23 mouse cellular contexts compared by ENCODE assay signal in the genomic region with DNA sequence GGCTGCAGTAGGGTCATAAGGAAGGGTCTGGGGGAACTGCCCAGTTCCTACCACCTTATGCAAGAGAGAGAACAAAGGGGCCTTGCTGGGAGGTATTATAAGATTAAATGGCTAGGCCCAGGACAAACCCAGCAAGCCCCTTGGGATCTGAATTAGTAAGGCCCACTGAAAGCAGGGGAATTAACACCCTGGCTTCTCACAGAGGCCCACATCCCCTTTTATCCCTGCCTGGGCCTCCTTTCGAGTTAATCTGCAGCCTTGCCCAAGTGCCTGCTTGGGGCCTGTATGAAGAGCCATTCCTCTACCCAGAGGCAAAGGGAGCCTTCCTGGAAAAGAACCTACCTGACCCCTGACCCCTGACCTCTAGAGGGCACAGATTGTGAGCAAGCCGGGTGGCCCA.
DNase-seq lines count a peak whose midpoint lies in the region; ATAC-seq and TF ChIP-seq lines count a peak whose summit lies in the region.
"Had no signal": no experiment of that assay in that cellular context is flagged by ENCODE, and none has a peak within 500 bp of the region (broad histone marks: within the 10 kb centered on the region; RNA-seq: fewer than 3 reads in every experiment).

No protein-coding gene starts in this region.

- no peaks in the 10 kb centered on the region for H3K36me3 ChIP-seq in forebrain, embryonic 11.5 days (ENCODE audit: control insufficient read depth, insufficient read depth, low read length)
- no peaks in the 10 kb centered on the region for H3K36me3 ChIP-seq in forebrain, embryonic 16.5 days (ENCODE audit: control insufficient read depth, insufficient read depth)
- no peaks in the 10 kb centered on the region for H3K36me3 ChIP-seq in midbrain, embryonic 10.5 days
- H3K36me3 ChIP-seq in midbrain, embryonic 16.5 days (ENCODE audit: control insufficient read depth, insufficient read depth, low read length), result no peaks in the 10 kb centered on the region
- no peaks in the 10 kb centered on the region for H3K36me3 ChIP-seq in limb, embryonic 13.5 days
- H3K36me3 ChIP-seq: G1E; lung, embryonic 15.5 days had no signal

- no peak overlapping the region for H3K4me3 ChIP-seq in forebrain, embryonic 11.5 days (ENCODE audit: low read depth, low read length)
- H3K4me3 ChIP-seq in forebrain, embryonic 16.5 days (replicated peaks; ENCODE audit: low read length), result no peak overlapping the region
- H3K4me3 ChIP-seq in midbrain, embryonic 10.5 days, result 0 out of 2 replicates have a peak overlapping the region, but pooled peaks have one; percentile 17
- no peak overlapping the region for H3K4me3 ChIP-seq in midbrain, embryonic 16.5 days (ENCODE audit: low read depth, low read length)
- no peak overlapping the region for H3K4me3 ChIP-seq in limb, embryonic 13.5 days
- no peak overlapping the region for H3K4me3 ChIP-seq in cerebellum, adult 2 months (replicated peaks; ENCODE audit: insufficient read depth, low read depth, low read length)
- H3K4me3 ChIP-seq: erythroblast, embryonic 14.5 days; left cerebral cortex, adult 2 months; lung, embryonic 15.5 days had no signal

- no peak overlapping the region; the same call in 1 of the 2 replicates for H3K4me2 ChIP-seq in forebrain, embryonic 11.5 days (ENCODE audit: low read depth, low read length, severe bottlenecking)
- H3K4me2 ChIP-seq in forebrain, embryonic 16.5 days (ENCODE audit: low read length), result no peak overlapping the region
- no peak overlapping the region for H3K4me2 ChIP-seq in midbrain, embryonic 16.5 days (ENCODE audit: low read length)
- H3K4me2 ChIP-seq in limb, embryonic 13.5 days (replicated peaks), result no peak overlapping the region
- H3K4me2 ChIP-seq: lung, embryonic 15.5 days had no signal

- DNase-seq in forebrain, embryonic 11.5 days (ENCODE audit: low spot score), result peak; percentile 56
- peak; percentile 54 for DNase-seq in midbrain, embryonic 10.5 days (ENCODE audit: low spot score)
- no peak for DNase-seq in cerebellum, adult 2 months
- DNase-seq in layer of hippocampus, adult 8-10 months (ENCODE audit: low spot score in 2 of 2), result no peak
- DNase-seq: adrenal gland, postnatal 14 days; cerebellum, adult 11-12 months; cerebellum, postnatal 25 days; forebrain, postnatal 0 days; kidney, adult 18-20 months; kidney, postnatal 14 days; layer of hippocampus, adult 9-11 months; lung, postnatal 4 days; right cerebral cortex, adult 18-20 months; thymus, postnatal 36 days had no signal

- ATAC-seq in forebrain, embryonic 11.5 days (replicated peaks; ENCODE audit: low FRiP score), result 0 out of 2 replicates have a peak, but pooled peaks have one; percentile 18
- ATAC-seq in forebrain, embryonic 16.5 days, result no peak
- no peak for ATAC-seq in midbrain, embryonic 16.5 days
- no peak for ATAC-seq in limb, embryonic 13.5 days (ENCODE audit: low FRiP score, low read depth)
- ATAC-seq: forebrain, postnatal 0 days; hindbrain, embryonic 16.5 days had no signal

- TF ChIP-seq CTCF in cerebellum, adult 2 months (IDR thresholded peaks at IDR 0.05; ENCODE audit: borderline replicate concordance, insufficient read depth, low read depth, low read length), result no peak

- H3K27ac ChIP-seq in forebrain, embryonic 11.5 days (ENCODE audit: low read depth, low read length), result no peak overlapping the region
- no peak overlapping the region for H3K27ac ChIP-seq in forebrain, embryonic 16.5 days (ENCODE audit: low read length)
- H3K27ac ChIP-seq in midbrain, embryonic 10.5 days (replicated peaks), result peak overlapping the region; percentile 76
- H3K27ac ChIP-seq in midbrain, embryonic 16.5 days (ENCODE audit: low read length), result no peak overlapping the region
- 0 out of 2 replicates have a peak overlapping the region, but pooled peaks have one; percentile 44 for H3K27ac ChIP-seq in limb, embryonic 13.5 days
- no peak overlapping the region for H3K27ac ChIP-seq in cerebellum, adult 2 months (ENCODE audit: insufficient read depth, low read length)
- H3K27ac ChIP-seq: left cerebral cortex, adult 2 months; liver, embryonic 14.5 days; lung, embryonic 15.5 days had no signal

- H3K4me1 ChIP-seq in forebrain, embryonic 11.5 days (replicated peaks; ENCODE audit: control insufficient read depth, insufficient read depth, low read length), result peaks cover 11% of the 10 kb centered on the region; the same call in 1 of the 2 replicates
- no peaks in the 10 kb centered on the region for H3K4me1 ChIP-seq in forebrain, embryonic 16.5 days (replicated peaks; ENCODE audit: control insufficient read depth, insufficient read depth, low read length)
- H3K4me1 ChIP-seq in midbrain, embryonic 10.5 days, result peaks cover 79% of the 10 kb centered on the region
- H3K4me1 ChIP-seq in midbrain, embryonic 16.5 days (ENCODE audit: control insufficient read depth, insufficient read depth, low read length), result 0 out of 2 replicates have a peak, but pooled peaks cover 2% of the 10 kb centered on the region
- peaks cover 58% of the 10 kb centered on the region for H3K4me1 ChIP-seq in limb, embryonic 13.5 days
- H3K4me1 ChIP-seq in cerebellum, adult 2 months (ENCODE audit: control insufficient read depth, insufficient read depth, low read length), result no peaks in the 10 kb centered on the region

- no peaks in the 10 kb centered on the region for H3K9me3 ChIP-seq in forebrain, embryonic 11.5 days (ENCODE audit: control insufficient read depth, low read length)
- no peaks in the 10 kb centered on the region for H3K9me3 ChIP-seq in forebrain, embryonic 16.5 days (ENCODE audit: control insufficient read depth, low read length)
- H3K9me3 ChIP-seq in midbrain, embryonic 10.5 days (replicated peaks), result no peaks in the 10 kb centered on the region
- no peaks in the 10 kb centered on the region for H3K9me3 ChIP-seq in midbrain, embryonic 16.5 days (replicated peaks; ENCODE audit: control insufficient read depth, low read length, poor library complexity, severe bottlenecking)
- H3K9me3 ChIP-seq in limb, embryonic 13.5 days, result no peaks in the 10 kb centered on the region
- H3K9me3 ChIP-seq: G1E; lung, embryonic 15.5 days had no signal

- no peaks in the 10 kb centered on the region for H3K27me3 ChIP-seq in forebrain, embryonic 11.5 days (ENCODE audit: control insufficient read depth, insufficient read depth, low read length)
- no peaks in the 10 kb centered on the region for H3K27me3 ChIP-seq in forebrain, embryonic 16.5 days (replicated peaks; ENCODE audit: control insufficient read depth, insufficient read depth, low read length)
- peaks cover 79% of the 10 kb centered on the region for H3K27me3 ChIP-seq in midbrain, embryonic 10.5 days (ENCODE audit: low read depth, poor library complexity, severe bottlenecking)
- H3K27me3 ChIP-seq in midbrain, embryonic 16.5 days (ENCODE audit: control insufficient read depth, insufficient read depth, low read depth, low read length), result no peaks in the 10 kb centered on the region
- 0 out of 2 replicates have a peak, but pooled peaks cover 2% of the 10 kb centered on the region for H3K27me3 ChIP-seq in limb, embryonic 13.5 days
- H3K27me3 ChIP-seq in cerebellum, adult 2 months (ENCODE audit: control insufficient read depth, insufficient read depth, low read length), result no peaks in the 10 kb centered on the region
- H3K27me3 ChIP-seq: lung, embryonic 15.5 days had no signal

- H3K9ac ChIP-seq in forebrain, embryonic 11.5 days (ENCODE audit: low read length), result no peak overlapping the region
- H3K9ac ChIP-seq in forebrain, embryonic 16.5 days (replicated peaks; ENCODE audit: low read depth, low read length), result no peak overlapping the region
- no peak overlapping the region for H3K9ac ChIP-seq in midbrain, embryonic 16.5 days (ENCODE audit: low read depth, low read length)
- H3K9ac ChIP-seq in limb, embryonic 13.5 days, result 0 out of 2 replicates have a peak overlapping the region, but pooled peaks have one; percentile 8
- H3K9ac ChIP-seq: forebrain, postnatal 0 days; liver, embryonic 14.5 days; lung, embryonic 15.5 days had no signal

- WGBS in forebrain, embryonic 11.5 days, result 2% methylated on average over 2 of the region's 2 CpGs
- WGBS in forebrain, embryonic 16.5 days, result 5% methylated on average over 2 of the region's 2 CpGs
- WGBS in midbrain, embryonic 10.5 days, result 10% methylated on average over 2 of the region's 2 CpGs
- WGBS in midbrain, embryonic 16.5 days, result 11% methylated on average over 2 of the region's 2 CpGs
- 20% methylated on average over 2 of the region's 2 CpGs for WGBS in limb, embryonic 13.5 days
- 64% methylated on average over 2 of the region's 2 CpGs for WGBS in cerebellum, adult 2 months

- no peak for TF ChIP-seq POLR2A in cerebellum, adult 2 months (IDR thresholded peaks at IDR 0.05; ENCODE audit: borderline replicate concordance, insufficient read depth, low read length)

Comparison
In these comparisons a context has a peak if more than half of its experiments do, and no peak if none do; other contexts are left out.
1. H3K27ac ChIP-seq: peak in midbrain, embryonic 10.5 days (single experiment) and limb, embryonic 13.5 days (single experiment); none in forebrain, embryonic 11.5 days (single experiment), forebrain, embryonic 16.5 days (single experiment), midbrain, embryonic 16.5 days (single experiment) and cerebellum, adult 2 months (single experiment).
2. DNase-seq: peak in forebrain, embryonic 11.5 days (single experiment) and midbrain, embryonic 10.5 days (single experiment); none in cerebellum, adult 2 months (0 of 2) and layer of hippocampus, adult 8-10 months (0 of 2).